Mouse (Mus musculus): ENCODE measurements around the gene Ldb1.

GRCm38 (mm10) chr19:46037925-46038850 is 6.8 kb downstream of the Ldb1 start:
- TF ChIP-seq TAL1 (IDR thresholded peaks at IDR 0.05; ENCODE audit: low read length) (no peak), GATA1 (IDR thresholded peaks at IDR 0.05; ENCODE audit: low read length) (no peak)

All from erythroblast, embryonic 14.5 days (primary cell).